Mouse (Mus musculus) myocyte (in vitro differentiated cells): Measurements from ENCODE around the gene Gramd1b.

ENCODE experiments used
- E2F4 ChIP-seq: IDR thresholded peaks from one replicate; pipeline ENCODE4 v1.6.1; 2011; ENCODE audit warnings: mild to moderate bottlenecking, control low read depth, moderate library complexity; ENCODE audit not compliant: insufficient read depth
- MAX ChIP-seq: IDR thresholded peaks from one replicate; pipeline ENCODE4 v1.6.1; 2011; ENCODE audit warnings: low read depth, mild to moderate bottlenecking, control low read depth
- POLR2A ChIP-seq: IDR thresholded peaks from one replicate; pipeline ENCODE4 v1.6.1; 2011; ENCODE audit warnings: low read depth, mild to moderate bottlenecking, control low read depth, moderate library complexity; ENCODE audit not compliant: insufficient read length
- REST ChIP-seq: IDR thresholded peaks from one replicate; pipeline ENCODE4 v1.6.1; 2011; ENCODE audit warnings: mild to moderate bottlenecking, control low read depth, moderate library complexity; ENCODE audit not compliant: insufficient read depth, insufficient read length
- TCF12 ChIP-seq: IDR thresholded peaks from one replicate; pipeline ENCODE4 v1.6.1; 2011; ENCODE audit warnings: mild to moderate bottlenecking, control low read depth; ENCODE audit not compliant: poor library complexity, insufficient read depth, severe bottlenecking
- TCF3 ChIP-seq: IDR thresholded peaks from one replicate; pipeline ENCODE4 v1.6.1; 2011; ENCODE audit warnings: low read depth, control low read depth; ENCODE audit not compliant: insufficient read length
- USF1 ChIP-seq: IDR thresholded peaks from one replicate; pipeline ENCODE4 v1.6.1; 2011; ENCODE audit warnings: low read depth, mild to moderate bottlenecking, control low read depth, moderate library complexity

GRCm38 (mm10) chr9:40430969-40431368 lies 100.2 kb downstream of the Gramd1b start:
- TF ChIP-seq MAX (no peak), POLR2A (no peak), REST (no peak), E2F4 (no peak), TCF3 (no peak), TCF12 (no peak), USF1 (no peak)
